Mouse (Mus musculus): ENCODE data around the gene Serpine2. TPM values are rescaled to one million over a fixed set of nuclear protein-coding genes. Genes with fewer than 3 reads are reported as not detected.
A peak's percentile ranks its signal among the peaks of the same experiment; 100 is the strongest.

Serpine2 gene
- polyA plus RNA-seq, 1 experiment from 2014 or later, result 136 TPM

DNA sequence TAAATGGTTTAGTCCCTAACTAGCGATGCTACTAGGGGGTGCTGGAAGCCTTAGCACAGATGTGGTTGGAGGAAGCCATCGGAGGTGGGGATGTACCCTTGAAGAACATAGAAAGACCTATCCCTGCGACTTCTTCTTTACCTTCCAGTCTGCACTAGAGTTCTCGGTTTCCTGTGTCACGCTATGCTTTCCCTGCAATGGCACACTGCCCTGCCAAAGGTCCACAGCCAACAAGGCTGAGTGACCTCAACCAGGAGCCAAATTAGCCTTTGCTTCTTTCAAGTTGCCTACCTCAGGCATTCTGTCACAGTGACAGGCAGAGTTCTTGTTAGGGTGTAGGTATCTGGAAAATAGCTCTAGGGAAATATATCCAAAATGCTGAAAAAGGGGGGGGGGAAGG, 104.6 kb downstream of the Serpine2 start:
- no peaks in the 10 kb centered on the region for H3K9me3 ChIP-seq (ENCODE audit: control insufficient read depth, low read length)
- no peak overlapping the region for H3K9ac ChIP-seq (ENCODE audit: low read depth, low read length)
- ATAC-seq (ENCODE audit: low FRiP score, low TSS enrichment), result no peak
- whole genome bisulfite sequencing, result 84% methylated on average over 5 of the region's 5 CpGs
- H3K27me3 ChIP-seq (ENCODE audit: control insufficient read depth, insufficient read depth, low read length), result no peaks in the 10 kb centered on the region
- H3K27ac ChIP-seq (ENCODE audit: low read depth, low read length), result no peak overlapping the region
- H3K4me2 ChIP-seq (replicated peaks; ENCODE audit: low read depth, low read length), result no peak overlapping the region
- no peak overlapping the region for H3K4me3 ChIP-seq (ENCODE audit: low read length)
- H3K4me1 ChIP-seq (ENCODE audit: control insufficient read depth, insufficient read depth, low read length), result peaks cover 5% of the 10 kb centered on the region
- H3K36me3 ChIP-seq (ENCODE audit: control insufficient read depth, insufficient read depth, low read length), result no peaks in the 10 kb centered on the region

DNA sequence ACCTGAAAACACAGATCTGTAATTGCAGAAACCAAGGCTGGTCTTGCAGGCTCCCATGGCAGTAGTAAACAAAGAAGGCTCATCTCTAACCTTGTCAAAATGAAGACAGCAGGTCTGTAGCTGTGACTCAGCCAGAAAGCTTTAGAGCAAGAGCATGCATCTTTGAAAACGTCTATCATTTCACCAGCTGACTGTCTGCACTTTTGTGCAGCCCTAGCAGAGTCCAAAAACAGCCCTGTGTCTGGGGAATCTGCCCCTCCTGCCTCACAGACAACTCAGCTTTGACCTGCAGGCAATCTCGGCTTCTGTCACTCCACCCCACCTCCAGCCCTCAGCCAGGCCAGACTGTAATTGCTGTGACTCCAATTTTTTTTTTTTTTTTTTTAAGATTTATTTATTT, 105.6 kb downstream of the Serpine2 start:
- Histone ChIP-seq H3K27ac (ENCODE audit: low read depth, low read length) (no peak overlapping the region), H3K4me3 (ENCODE audit: low read length) (no peak overlapping the region), H3K9me3 (ENCODE audit: control insufficient read depth, low read length) (no peaks in the 10 kb centered on the region), H3K4me1 (ENCODE audit: control insufficient read depth, insufficient read depth, low read length) (no peaks in the 10 kb centered on the region), H3K4me2 (replicated peaks; ENCODE audit: low read depth, low read length) (no peak overlapping the region), H3K9ac (ENCODE audit: low read depth, low read length) (no peak overlapping the region), H3K27me3 (ENCODE audit: control insufficient read depth, insufficient read depth, low read length) (no peaks in the 10 kb centered on the region), H3K36me3 (ENCODE audit: control insufficient read depth, insufficient read depth, low read length) (no peaks in the 10 kb centered on the region)
- no peak for ATAC-seq (ENCODE audit: low FRiP score, low TSS enrichment)
- 50% methylated on average over 2 of the region's 2 CpGs for WGBS

DNA sequence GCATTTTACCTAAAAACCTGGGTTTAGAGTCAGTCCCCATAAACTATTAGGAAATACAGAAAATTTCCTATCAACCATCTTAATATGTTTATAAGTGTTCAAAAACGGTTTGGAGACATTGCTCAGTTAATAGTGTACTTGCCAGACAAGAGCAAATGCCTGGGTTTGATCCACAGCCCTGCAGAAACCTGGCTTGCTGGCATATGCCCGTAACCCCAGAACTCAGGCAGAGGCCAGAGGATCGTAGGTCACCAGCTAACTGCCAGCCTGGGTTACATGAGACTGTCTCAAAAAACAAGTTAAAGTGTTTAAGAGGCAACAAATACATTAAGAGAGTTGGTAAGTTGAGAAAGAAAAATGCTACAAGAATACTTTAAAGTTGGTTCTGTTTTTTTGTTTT, 106.0 kb downstream of the Serpine2 start:
- Histone ChIP-seq H3K4me1 (ENCODE audit: control insufficient read depth, insufficient read depth, low read length) (no peaks in the 10 kb centered on the region), H3K36me3 (ENCODE audit: control insufficient read depth, insufficient read depth, low read length) (no peaks in the 10 kb centered on the region), H3K9ac (ENCODE audit: low read depth, low read length) (no peak overlapping the region), H3K4me3 (ENCODE audit: low read length) (no peak overlapping the region), H3K4me2 (replicated peaks; ENCODE audit: low read depth, low read length) (no peak overlapping the region), H3K27ac (ENCODE audit: low read depth, low read length) (no peak overlapping the region), H3K27me3 (ENCODE audit: control insufficient read depth, insufficient read depth, low read length) (no peaks in the 10 kb centered on the region), H3K9me3 (ENCODE audit: control insufficient read depth, low read length) (no peaks in the 10 kb centered on the region)
- 68% methylated on average over 3 of the region's 3 CpGs for WGBS
- ATAC-seq (ENCODE audit: low FRiP score, low TSS enrichment), result no peak

DNA sequence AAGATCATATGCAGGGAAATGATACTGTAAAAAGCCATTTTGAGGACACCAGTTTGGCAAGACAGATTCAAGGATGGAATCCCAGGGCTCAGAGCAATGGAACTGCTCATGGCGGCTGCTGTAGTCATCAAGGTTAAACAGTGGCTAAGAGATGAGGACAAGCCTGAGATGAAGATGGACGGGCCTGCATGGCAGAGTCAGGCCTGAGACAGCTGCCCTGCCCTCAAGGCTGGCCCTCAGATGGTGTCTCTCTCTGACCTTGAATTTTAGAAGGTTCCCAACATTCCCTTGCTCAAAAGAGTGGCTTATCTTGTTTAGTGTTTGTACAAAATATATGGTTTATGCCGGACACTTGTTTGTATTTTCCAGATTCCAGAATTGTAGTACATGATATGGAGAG, 107.5 kb downstream of the Serpine2 start:
- 93% methylated on average over 3 of the region's 3 CpGs for WGBS
- ATAC-seq (ENCODE audit: low FRiP score, low TSS enrichment), result no peak

DNA sequence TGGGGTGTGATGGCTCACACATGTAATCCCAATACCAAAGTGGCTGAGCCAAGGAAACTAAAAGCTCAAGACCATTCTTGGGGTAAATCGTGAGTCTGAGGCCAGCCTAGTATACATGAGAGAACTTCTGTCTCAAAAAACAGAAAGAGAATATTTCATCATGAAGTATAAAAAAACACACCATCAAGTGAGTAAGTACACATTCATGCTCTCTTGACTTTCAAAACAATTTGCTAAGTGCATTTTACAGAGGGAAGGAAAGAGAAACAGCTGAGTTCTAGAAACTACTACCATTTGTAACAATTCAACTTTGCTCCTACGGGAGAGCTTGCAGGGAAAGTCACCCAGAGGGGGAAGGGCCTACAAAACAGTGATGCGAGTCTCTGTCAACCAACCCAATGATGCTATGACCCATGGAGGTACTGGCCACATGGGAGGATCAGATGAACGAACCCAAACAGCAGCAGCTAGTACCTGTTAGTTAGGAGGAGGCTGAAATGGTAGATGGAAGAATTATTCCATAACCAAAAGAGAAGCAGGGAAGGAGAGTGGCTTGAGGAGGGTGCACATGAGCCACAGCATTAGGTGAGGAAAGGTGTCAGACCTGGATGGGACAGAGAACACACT, 108.2 kb downstream of the Serpine2 start:
- Histone ChIP-seq H3K36me3 (ENCODE audit: control insufficient read depth, insufficient read depth, low read length) (no peaks in the 10 kb centered on the region), H3K4me2 (replicated peaks; ENCODE audit: low read depth, low read length) (no peak overlapping the region), H3K9ac (ENCODE audit: low read depth, low read length) (no peak overlapping the region), H3K9me3 (ENCODE audit: control insufficient read depth, low read length) (no peaks in the 10 kb centered on the region), H3K27me3 (ENCODE audit: control insufficient read depth, insufficient read depth, low read length) (no peaks in the 10 kb centered on the region), H3K4me3 (ENCODE audit: low read length) (no peak overlapping the region), H3K4me1 (ENCODE audit: control insufficient read depth, insufficient read depth, low read length) (no peaks in the 10 kb centered on the region), H3K27ac (ENCODE audit: low read depth, low read length) (no peak overlapping the region)
- no peak for ATAC-seq (ENCODE audit: low FRiP score, low TSS enrichment)
- WGBS, result 70% methylated on average over 4 of the region's 4 CpGs

More for the DNA sequence above, 107.5 kb downstream of the Serpine2 start:
- Histone ChIP-seq H3K27me3 (ENCODE audit: control insufficient read depth, insufficient read depth, low read length) (no peaks in the 10 kb centered on the region), H3K36me3 (ENCODE audit: control insufficient read depth, insufficient read depth, low read length) (no peaks in the 10 kb centered on the region), H3K27ac (ENCODE audit: low read depth, low read length) (no peak overlapping the region), H3K9ac (ENCODE audit: low read depth, low read length) (no peak overlapping the region), H3K4me2 (replicated peaks; ENCODE audit: low read depth, low read length) (no peak overlapping the region), H3K9me3 (ENCODE audit: control insufficient read depth, low read length) (no peaks in the 10 kb centered on the region), H3K4me3 (ENCODE audit: low read length) (no peak overlapping the region), H3K4me1 (ENCODE audit: control insufficient read depth, insufficient read depth, low read length) (no peaks in the 10 kb centered on the region)

DNA sequence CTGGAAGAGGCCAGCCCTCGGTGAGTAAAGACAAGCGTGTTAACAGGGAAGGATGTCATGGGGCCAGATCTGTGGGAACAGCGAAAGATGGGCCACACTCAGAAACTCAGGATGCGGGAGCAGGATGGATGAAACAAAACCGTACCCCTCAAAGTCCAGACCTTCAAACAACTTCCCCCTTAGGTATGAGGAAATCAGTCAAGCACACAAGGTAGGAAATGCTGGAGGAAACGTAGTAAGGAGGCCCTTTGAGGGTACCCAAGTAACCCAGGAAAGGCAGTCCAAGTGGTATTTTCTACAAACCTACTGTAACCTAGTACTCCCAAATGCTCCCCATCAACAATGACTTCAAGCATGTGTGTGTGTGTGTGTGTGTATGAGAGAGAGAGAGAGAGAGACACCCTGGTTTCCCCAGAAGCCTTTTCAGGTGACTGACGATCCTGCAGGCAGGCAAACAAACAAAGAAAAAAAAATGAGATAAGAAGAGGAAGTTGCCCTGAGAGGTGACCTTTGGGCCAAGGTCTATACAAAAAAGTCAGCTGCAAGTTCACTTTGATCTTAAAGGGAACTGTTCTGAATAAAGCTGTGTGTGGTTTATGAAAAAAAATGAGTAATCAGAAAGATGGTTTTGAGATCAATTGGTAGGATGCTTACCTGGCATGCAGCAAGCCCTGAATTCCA, 108.8 kb downstream of the Serpine2 start:
- H3K27me3 ChIP-seq (ENCODE audit: control insufficient read depth, insufficient read depth, low read length), result no peaks in the 10 kb centered on the region
- no peaks in the 10 kb centered on the region for H3K9me3 ChIP-seq (ENCODE audit: control insufficient read depth, low read length)
- H3K4me2 ChIP-seq (replicated peaks; ENCODE audit: low read depth, low read length), result no peak overlapping the region
- H3K9ac ChIP-seq (ENCODE audit: low read depth, low read length), result no peak overlapping the region
- H3K4me3 ChIP-seq (ENCODE audit: low read length), result no peak overlapping the region
- no peak overlapping the region for H3K27ac ChIP-seq (ENCODE audit: low read depth, low read length)
- no peaks in the 10 kb centered on the region for H3K4me1 ChIP-seq (ENCODE audit: control insufficient read depth, insufficient read depth, low read length)
- no peaks in the 10 kb centered on the region for H3K36me3 ChIP-seq (ENCODE audit: control insufficient read depth, insufficient read depth, low read length)
- WGBS, result 73% methylated on average over 7 of the region's 7 CpGs
- ATAC-seq (ENCODE audit: low FRiP score, low TSS enrichment), result no peak

DNA sequence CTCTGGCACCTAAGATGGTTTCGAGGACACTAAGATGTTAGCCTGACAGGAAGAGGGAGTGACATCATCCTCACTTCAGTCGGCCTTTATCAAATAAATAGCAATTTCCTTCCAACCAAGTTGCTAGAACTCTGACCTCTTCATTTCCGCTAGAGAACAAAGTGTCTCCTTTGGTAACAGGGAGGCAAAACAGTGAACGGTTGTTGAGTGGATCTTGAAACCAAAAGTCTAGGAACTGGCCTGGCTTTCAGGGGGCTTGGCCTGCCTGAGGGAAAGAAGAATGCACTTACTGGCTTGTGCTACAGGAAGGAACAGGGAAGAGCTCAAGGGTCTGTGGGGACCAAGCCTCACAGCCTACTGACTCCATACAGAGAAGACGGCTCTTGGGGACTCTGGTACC, 109.8 kb downstream of the Serpine2 start:
- H3K27me3 ChIP-seq (ENCODE audit: control insufficient read depth, insufficient read depth, low read length), result no peaks in the 10 kb centered on the region
- no peaks in the 10 kb centered on the region for H3K4me1 ChIP-seq (ENCODE audit: control insufficient read depth, insufficient read depth, low read length)
- no peak overlapping the region; the same call in 1 of the 2 replicates for H3K27ac ChIP-seq (ENCODE audit: low read depth, low read length)
- no peak overlapping the region for H3K9ac ChIP-seq (ENCODE audit: low read depth, low read length)
- no peak overlapping the region for H3K4me2 ChIP-seq (replicated peaks; ENCODE audit: low read depth, low read length)
- no peaks in the 10 kb centered on the region for H3K36me3 ChIP-seq (ENCODE audit: control insufficient read depth, insufficient read depth, low read length)
- ATAC-seq (ENCODE audit: low FRiP score, low TSS enrichment), result peak; percentile 28; the same call in 1 of the 2 replicates
- WGBS, result 85% methylated on average over 5 of the region's 5 CpGs
- no peaks in the 10 kb centered on the region for H3K9me3 ChIP-seq (ENCODE audit: control insufficient read depth, low read length)
- no peak overlapping the region for H3K4me3 ChIP-seq (ENCODE audit: low read length)

DNA sequence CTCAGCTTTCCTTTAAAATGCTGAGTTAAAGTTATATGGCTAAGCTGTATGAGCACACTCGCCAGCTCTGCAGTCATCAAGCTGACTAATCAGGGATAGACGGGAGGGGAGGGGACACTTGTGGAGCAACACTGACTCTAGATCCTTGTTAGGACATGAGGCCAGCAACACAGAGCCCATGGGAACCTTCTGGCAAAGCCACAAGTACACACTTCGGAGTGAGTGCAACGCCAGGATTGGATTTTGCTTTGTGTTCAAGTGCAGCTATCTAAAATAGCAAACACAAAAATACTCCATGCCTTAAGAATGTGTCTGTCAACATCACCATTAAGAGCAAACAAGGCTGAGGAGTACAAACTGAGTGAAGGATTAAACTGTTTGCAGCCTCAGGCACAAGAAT, 114.9 kb downstream of the Serpine2 start:
- no peaks in the 10 kb centered on the region for H3K36me3 ChIP-seq (ENCODE audit: control insufficient read depth, insufficient read depth, low read length)
- no peaks in the 10 kb centered on the region for H3K27me3 ChIP-seq (ENCODE audit: control insufficient read depth, insufficient read depth, low read length)
- no peak for ATAC-seq (ENCODE audit: low FRiP score, low TSS enrichment)
- no peak overlapping the region for H3K4me3 ChIP-seq (ENCODE audit: low read length)
- H3K4me1 ChIP-seq (ENCODE audit: control insufficient read depth, insufficient read depth, low read length), result no peaks in the 10 kb centered on the region
- H3K4me2 ChIP-seq (replicated peaks; ENCODE audit: low read depth, low read length), result no peak overlapping the region
- 96% methylated on average over 4 of the region's 4 CpGs for WGBS
- no peak overlapping the region for H3K27ac ChIP-seq (ENCODE audit: low read depth, low read length)
- H3K9ac ChIP-seq (ENCODE audit: low read depth, low read length), result no peak overlapping the region
- H3K9me3 ChIP-seq (ENCODE audit: control insufficient read depth, low read length), result no peaks in the 10 kb centered on the region

Data from kidney, embryonic 14.5 days (tissue).